Mouse (Mus musculus): Measurements from ENCODE around the gene Hist1h2bk.
"Not testable (repeated sequence)": the region's sequence is repeated elsewhere in the genome, so short reads cannot be mapped to it uniquely, and the experiment has no call there.

- not testable (repeated sequence) for TF ChIP-seq CTCF (IDR thresholded peaks at IDR 0.05; ENCODE audit: low read depth, low read length); TAL1 (conservative IDR thresholded peaks at IDR 0.05; ENCODE audit: low read depth, low read length); GATA1 (IDR thresholded peaks at IDR 0.05; ENCODE audit: borderline replicate concordance, low read length)
Measured at GRCm38 (mm10) chr13:22042568-22043502, 7.2 kb downstream of the Hist1h2bk start, which contains the start of the genes Hist1h2ag and Hist1h2bj.
